Mouse (Mus musculus): ENCODE results near the gene Ttll5.

Ttll5 gene

DNA sequence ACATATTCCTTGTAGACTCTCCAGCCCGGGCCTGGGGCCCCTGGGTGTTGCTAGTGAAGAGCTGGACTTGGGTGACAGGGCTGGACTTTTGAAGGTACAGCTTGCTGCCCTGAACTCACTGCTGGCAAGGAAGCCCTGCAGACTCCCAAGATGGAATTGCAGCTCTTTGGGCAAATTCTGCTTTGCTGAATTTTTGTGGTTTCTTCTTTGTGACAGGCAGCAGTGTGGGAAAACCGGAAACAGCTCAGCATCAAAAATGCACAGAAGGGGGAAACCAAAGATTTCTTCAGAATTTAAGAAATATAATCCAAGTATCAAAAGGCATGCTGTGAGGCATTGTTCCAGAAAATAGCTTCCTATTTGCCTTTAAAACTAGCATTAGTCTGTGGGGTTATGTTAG, 189.7 kb downstream of the Ttll5 start:
- no peak for DNase-seq (ENCODE audit: low spot score)

DNA sequence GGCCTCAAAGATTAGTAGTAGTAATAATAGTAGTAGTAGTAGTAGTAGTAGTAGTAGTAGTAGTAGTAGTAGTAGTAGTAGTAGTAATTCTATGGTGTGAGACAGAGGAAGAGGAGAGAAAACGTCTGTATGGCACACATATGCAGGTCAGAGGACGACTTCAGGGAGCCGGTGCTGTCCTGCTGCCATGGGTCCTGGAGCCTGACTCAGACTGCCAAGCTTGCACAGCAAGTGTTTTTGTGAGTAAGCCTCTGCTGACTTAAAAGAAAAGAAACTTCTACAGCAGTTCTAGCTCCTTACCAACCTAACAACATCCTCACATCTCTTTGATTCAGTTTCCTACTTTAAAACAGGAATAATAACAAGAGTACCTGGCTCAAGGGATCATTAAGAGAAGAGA, 190.2 kb downstream of the Ttll5 start:
- DNase-seq (ENCODE audit: low spot score), result no peak

DNA sequence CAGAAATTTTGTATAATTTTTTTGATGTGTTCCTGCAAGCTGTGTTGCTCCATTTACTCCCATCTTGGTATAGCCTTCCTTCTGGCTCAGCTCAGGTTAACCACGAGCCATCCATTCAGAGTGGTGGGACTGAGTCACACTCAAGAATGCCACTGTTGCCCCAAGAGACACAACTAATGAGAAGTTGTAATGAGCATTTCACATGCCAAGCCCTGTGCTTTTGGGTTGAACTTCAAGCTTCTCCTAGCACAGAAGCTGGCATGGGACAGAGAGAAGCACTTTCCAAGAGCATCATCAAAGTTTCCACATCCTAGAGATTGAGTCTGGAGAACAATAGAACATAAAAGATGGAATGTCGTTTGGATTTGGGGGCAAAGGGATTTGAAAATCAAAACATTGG, 190.7 kb downstream of the Ttll5 start:
- no peak for DNase-seq (ENCODE audit: low spot score)

- DNase-seq (ENCODE audit: low spot score), result no peak
Observed at GRCm38 (mm10) chr12:86017360-86017759, 192.9 kb downstream of the Ttll5 start.

GRCm38 (mm10) chr12:86021583-86021982, 197.1 kb downstream of the Ttll5 start:
- no peak for DNase-seq (ENCODE audit: low spot score)

- no peak for DNase-seq (ENCODE audit: low spot score)
Observed at GRCm38 (mm10) chr12:86022282-86022984, 198.0 kb downstream of the Ttll5 start.

- no peak for DNase-seq (ENCODE audit: low spot score)
Observed at GRCm38 (mm10) chr12:86023081-86023871, 198.8 kb downstream of the Ttll5 start.

- no peak for DNase-seq (ENCODE audit: low spot score)
Observed at GRCm38 (mm10) chr12:86024426-86024825, 200.0 kb downstream of the Ttll5 start.

DNA sequence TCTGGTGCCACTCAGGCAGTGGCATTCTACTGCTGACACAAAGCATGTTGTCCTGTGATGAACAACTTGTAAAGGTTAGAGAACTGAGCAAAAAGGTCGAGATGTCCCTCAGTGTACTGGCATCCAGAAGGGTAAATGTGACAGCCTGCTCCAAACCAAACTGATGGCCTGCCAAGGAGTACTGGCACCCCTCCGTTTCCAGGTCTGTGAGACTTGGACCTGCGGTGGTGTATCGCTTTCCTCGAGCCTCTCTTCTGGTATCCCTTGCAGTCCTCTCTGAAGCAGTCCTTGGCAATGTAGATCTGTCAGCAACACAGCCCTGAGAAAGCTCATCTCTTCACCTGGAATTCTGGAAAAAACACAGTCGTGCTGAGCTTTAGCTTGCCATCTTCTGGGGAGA, 201.0 kb downstream of the Ttll5 start:
- no peak for DNase-seq (ENCODE audit: low spot score)

DNA sequence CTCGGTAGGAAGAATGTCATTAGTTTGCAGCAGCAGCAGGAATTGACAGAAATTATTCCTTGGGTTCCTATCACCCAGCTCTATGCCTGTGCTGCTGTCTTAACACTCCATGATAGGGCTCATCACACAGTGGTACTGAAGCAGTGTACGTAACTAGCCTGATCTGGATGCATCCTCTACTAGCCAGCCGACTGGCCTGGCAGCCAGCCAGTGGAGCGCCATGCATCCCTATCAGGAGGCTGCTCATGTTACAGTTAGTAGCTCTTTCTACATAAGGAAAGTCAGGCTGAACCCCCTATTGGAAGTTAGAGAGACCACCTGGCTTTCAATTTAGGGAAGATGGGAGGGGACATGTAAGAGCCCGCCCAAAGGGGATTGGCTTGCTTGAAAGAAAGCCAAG, 202.5 kb downstream of the Ttll5 start:
- no peak for DNase-seq (ENCODE audit: low spot score)

GRCm38 (mm10) chr12:86027747-86028146, 203.3 kb downstream of the Ttll5 start:
- DNase-seq (ENCODE audit: low spot score), result no peak

DNA sequence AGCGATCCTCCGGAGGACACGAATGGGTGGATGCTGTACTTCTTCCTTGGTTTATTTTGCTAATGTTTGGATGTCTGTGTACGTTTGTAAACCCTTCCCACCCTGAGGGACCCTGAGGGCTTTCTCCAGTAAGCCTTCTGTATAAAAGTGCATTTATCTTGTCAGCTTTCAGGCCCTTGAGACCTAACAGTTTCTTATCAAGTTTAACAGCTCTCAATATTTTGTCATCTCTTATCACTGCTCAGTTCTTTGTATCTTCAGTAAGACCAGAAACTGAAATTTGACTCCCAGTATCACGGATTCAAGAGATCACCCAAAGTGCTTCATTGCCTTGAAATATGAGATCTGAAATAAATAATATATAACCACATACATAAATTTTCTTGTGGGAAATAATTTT, 206.5 kb downstream of the Ttll5 start:
- DNase-seq (ENCODE audit: low spot score), result no peak

DNA sequence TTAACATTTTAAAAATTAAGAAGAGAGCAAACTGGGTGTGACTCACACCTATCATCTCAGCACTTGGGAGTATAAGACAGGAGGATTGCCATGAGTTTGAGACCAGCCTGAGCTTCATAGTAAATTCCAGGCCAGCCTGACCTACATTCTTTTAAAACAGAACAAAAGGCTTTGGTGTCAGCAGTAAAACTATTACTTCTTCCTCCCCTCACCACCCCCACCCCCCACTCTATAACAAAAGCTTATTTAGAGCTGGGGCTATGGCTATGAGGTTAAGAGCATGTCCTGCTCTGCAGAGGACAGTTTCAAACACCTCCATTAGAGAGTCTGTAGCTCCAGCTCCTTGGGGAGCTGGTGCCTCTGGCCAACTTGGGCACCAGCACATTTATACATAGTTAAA, 211.1 kb downstream of the Ttll5 start:
- no peak for DNase-seq (ENCODE audit: low spot score)

GRCm38 (mm10) chr12:86036368-86037166, 212.1 kb downstream of the Ttll5 start:
- DNase-seq (ENCODE audit: low spot score), result no peak

- DNase-seq (ENCODE audit: low spot score), result no peak
Observed at GRCm38 (mm10) chr12:86037235-86037921, 212.9 kb downstream of the Ttll5 start.

GRCm38 (mm10) chr12:86039078-86039477, 214.6 kb downstream of the Ttll5 start:
- DNase-seq (ENCODE audit: low spot score), result no peak

DNA sequence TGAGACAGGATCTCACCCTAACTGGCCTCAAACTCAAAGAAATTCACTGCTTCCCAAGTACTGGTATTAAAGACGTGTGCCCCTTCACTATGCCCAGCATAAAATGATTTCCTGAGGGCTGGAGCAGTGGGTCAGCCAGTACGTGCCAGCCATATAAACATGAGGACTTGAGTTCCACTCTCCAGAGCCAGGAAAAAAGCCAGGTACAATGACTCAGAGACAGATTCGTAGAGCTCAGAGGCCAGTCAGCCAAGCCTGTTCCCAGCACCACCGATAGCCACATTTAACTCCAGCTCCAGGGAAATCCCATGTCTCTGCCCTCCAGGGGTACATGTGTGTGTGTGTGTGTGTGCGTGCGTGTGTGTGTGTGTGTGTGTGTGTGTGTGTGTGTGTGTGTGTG, 215.3 kb downstream of the Ttll5 start:
- no peak for DNase-seq (ENCODE audit: low spot score)

DNA sequence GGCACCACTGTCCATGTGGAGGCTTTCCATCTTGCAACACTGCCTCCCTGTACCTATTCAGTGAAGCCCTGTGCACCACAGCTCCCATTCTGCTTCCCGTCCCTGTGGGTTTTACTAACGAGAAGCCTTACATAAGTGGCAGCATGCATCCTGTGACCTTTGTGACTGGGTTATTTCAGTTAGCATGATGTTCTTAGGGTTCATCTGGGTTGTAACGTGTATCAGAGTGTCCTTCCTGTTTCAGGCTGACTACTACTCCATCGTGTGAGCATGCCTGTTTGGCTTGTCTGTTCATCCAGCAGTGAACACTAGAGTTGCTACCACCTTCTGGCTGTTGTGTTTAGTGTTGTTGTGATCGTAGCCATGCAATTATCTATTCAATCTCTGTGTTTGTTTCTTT, 221.7 kb downstream of the Ttll5 start:
- no peak for DNase-seq (ENCODE audit: low spot score)

DNA sequence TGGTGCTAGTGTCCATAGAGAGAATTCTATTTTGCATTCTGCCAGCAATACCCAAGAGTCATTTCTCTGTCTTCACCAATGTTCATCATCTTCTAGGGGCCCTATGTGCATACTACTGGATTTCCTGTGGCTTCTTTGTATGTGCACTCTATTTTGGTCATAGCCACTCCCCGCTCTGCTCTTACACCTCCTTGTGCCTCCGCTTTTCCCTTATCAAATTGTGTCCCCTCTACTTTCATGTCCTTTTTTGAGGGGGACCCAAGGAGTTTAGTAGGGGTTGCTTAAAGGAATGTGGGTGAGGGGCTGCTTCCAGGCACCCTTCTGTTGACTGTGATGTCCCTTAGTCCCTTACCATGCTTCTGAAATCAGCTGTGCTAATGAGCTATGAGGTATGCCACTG, 222.3 kb downstream of the Ttll5 start:
- no peak for DNase-seq (ENCODE audit: low spot score)

GRCm38 (mm10) chr12:86047376-86047775, 222.9 kb downstream of the Ttll5 start:
- DNase-seq (ENCODE audit: low spot score), result no peak

GRCm38 (mm10) chr12:86049813-86050212, 225.4 kb downstream of the Ttll5 start:
- no peak for DNase-seq (ENCODE audit: low spot score)

GRCm38 (mm10) chr12:86051477-86051876, 227.0 kb downstream of the Ttll5 start:
- no peak for DNase-seq (ENCODE audit: low spot score)

All from ovary, adult 18-20 months (tissue).